Mouse (Mus musculus): ENCODE measurements around the gene Slc35c1. TPM values are rescaled to one million over a fixed set of nuclear protein-coding genes. Genes with fewer than 3 reads are reported as not detected.
"Not testable (repeated sequence)": the region's sequence is repeated elsewhere in the genome, so short reads cannot be mapped to it uniquely, and the experiment has no call there.

Slc35c1 gene
- polyA plus RNA-seq, 1 experiment from 2014 or later = 12.8 TPM

DNA sequence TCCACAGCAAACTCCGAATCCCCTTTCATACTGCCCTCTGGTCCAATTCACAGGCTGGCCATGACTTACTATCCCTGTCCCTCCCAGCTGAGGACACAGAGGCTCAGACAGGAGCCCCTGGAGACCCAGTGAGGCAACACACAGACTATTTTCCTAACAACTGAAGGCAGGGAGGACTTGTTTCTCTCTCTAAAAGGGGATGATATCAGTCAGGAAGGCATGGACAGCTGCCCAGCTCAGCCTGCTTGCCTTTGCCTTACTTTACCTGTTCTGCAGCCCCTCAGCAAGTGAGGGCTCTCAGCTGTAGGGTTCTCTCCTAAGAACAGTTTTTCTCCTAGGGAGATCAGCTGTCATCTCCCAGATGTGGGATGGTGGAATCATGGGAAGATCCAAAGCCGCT, 26.6 kb upstream of the Slc35c1 start:
- 66% methylated on average over 2 of the region's 2 CpGs for WGBS
- no peak for DNase-seq (ENCODE audit: low spot score)

DNA sequence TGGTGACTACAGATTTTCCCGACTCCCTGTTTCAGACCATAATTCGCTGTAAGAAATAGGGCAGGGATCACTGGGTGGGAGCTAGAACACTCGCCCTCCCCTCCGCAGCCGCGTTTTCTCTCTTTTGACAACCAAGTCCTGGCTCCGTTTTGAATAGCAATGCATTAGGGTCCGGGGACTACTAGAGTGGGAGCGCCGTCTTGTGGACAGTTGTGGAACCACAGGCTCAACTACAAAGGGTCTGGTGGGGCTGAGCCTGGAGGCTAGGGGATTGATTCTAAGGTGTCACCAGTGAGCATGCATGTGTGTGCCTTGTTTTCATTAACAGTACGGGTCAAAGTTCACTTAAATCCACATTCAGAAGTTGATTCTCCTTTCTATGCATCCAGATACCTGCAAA, 26.1 kb upstream of the Slc35c1 start:
- WGBS = 2% methylated on average over 11 of the region's 11 CpGs
- DNase-seq (ENCODE audit: low spot score) = peak; percentile 88
- H3K27me3 ChIP-seq (ENCODE audit: low read depth, poor library complexity, severe bottlenecking) = peaks cover 55% of the 10 kb centered on the region
- peaks cover 31% of the 10 kb centered on the region for H3K4me1 ChIP-seq
- H3K27ac ChIP-seq (replicated peaks) = no peak overlapping the region
- no peaks in the 10 kb centered on the region for H3K9me3 ChIP-seq (replicated peaks)
- H3K36me3 ChIP-seq = no peaks in the 10 kb centered on the region
- H3K4me3 ChIP-seq = peak overlapping the region; percentile 23; the same call in 1 of the 2 replicates

More for the DNA sequence above, 26.6 kb upstream of the Slc35c1 start:
- Histone ChIP-seq H3K9me3 (replicated peaks) (no peaks in the 10 kb centered on the region), H3K4me3 (no peak overlapping the region), H3K27me3 (ENCODE audit: low read depth, poor library complexity, severe bottlenecking) (peaks cover 55% of the 10 kb centered on the region), H3K4me1 (peaks cover 31% of the 10 kb centered on the region), H3K27ac (replicated peaks) (no peak overlapping the region), H3K36me3 (no peaks in the 10 kb centered on the region)

DNA sequence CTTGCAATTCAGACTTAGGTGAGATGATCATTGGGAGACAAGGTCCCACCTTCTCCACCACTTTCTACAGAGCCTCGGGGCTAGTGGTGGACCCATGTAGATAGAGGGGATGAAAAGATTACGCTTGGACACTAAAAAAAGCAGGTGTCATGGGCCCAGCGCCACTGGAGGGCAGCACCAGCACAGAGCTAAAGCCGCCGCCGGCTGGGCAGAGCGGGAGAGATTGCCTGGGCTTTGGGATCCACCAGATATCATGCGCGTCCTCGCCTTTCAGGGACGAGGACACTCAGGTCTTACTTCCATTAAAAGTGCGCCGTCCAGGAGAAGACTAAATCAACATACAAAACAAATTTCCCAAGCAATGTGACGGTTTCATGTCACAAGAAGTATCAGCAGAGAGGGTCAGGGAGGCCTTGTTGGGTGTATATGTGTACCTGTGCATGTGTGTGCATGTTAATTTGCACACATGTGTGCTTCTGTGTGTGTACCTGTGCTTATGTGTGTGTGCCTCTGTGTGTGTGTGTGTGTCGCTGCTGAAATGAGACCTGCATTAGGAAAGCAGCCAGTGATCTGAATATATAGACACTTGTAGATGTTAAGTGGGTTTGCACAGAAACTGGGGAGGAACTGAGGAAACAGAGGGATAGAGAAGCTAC, 25.4 kb upstream of the Slc35c1 start:
- Histone ChIP-seq H3K9me3 (replicated peaks) (no peaks in the 10 kb centered on the region), H3K4me1 (peaks cover 31% of the 10 kb centered on the region), H3K27me3 (ENCODE audit: low read depth, poor library complexity, severe bottlenecking) (peaks cover 55% of the 10 kb centered on the region), H3K27ac (replicated peaks) (no peak overlapping the region), H3K36me3 (no peaks in the 10 kb centered on the region), H3K4me3 (peak overlapping the region; percentile 23; the same call in 1 of the 2 replicates)
- WGBS = 5% methylated on average over 15 of the region's 15 CpGs
- peak; percentile 81 for DNase-seq (ENCODE audit: low spot score)

DNA sequence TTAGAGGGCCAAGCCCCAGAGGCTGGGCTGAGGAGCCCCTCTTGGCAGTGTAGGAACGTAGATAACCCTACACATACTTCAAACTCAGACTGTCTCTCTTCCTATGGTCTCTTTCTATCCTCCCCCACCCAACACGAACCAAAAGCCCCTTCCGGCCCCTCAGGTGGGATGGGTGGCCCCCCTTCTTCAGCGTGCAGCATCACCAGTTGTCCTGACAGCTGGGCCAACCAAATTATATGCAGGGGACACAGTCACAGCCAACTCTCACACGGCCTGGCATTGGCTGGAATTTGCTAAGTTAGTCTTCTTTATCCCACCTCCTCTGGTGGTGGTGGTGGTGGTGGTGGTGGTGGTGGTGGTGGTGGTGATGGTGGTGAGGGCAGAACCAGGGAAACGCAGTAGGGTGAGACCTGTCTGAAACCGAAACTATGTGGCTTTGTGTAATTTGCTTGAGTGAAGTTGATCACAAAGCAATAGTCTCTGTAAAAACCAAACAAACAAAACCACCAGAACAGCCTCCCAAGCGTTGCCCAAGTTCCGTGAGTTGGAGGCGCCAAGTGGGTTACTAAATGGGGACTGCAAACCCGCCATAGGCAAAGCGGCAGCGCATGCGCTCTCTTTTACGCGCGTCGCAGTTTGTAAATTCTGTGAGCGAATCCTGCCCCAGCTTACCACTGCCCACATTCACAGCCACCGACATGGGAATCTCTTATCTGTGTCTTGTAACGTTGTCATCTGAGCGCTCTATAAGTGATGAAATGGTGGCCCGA, 24.1 kb upstream of the Slc35c1 start:
- H3K4me3 ChIP-seq = peak overlapping the region; percentile 38
- 38% methylated on average over 23 of the region's 23 CpGs for WGBS

DNA sequence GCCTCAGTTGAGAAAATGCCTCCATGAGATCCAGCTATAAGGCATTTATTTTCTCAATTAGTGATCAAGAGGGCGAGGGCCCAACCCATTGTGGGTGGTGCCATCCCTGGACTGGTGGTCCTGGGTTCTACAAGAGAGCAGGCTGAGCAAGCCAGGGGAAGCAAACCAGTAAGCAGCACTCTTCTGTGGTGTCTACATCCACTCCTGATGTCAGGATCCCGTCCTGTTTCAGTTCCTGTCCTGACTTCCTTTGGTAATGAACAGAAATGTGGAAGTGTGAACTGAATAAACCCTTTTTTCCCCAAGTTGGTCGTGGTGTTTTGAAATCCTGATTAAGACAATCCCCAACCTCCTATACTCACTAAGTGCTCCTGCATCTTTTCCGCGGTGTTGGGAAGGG, 23.2 kb upstream of the Slc35c1 start:
- H3K4me3 ChIP-seq = no peak overlapping the region
- no peak overlapping the region for H3K27ac ChIP-seq (replicated peaks)
- peaks cover 55% of the 10 kb centered on the region for H3K27me3 ChIP-seq (ENCODE audit: low read depth, poor library complexity, severe bottlenecking)
- no peak for DNase-seq (ENCODE audit: low spot score)
- WGBS = 60% methylated on average over 5 of the region's 5 CpGs
- peaks cover 31% of the 10 kb centered on the region for H3K4me1 ChIP-seq
- no peaks in the 10 kb centered on the region for H3K9me3 ChIP-seq (replicated peaks)
- no peaks in the 10 kb centered on the region for H3K36me3 ChIP-seq

More for the DNA sequence above, 24.1 kb upstream of the Slc35c1 start:
- no peaks in the 10 kb centered on the region for H3K36me3 ChIP-seq
- H3K27ac ChIP-seq (replicated peaks) = no peak overlapping the region
- no peak for DNase-seq (ENCODE audit: low spot score)
- H3K4me1 ChIP-seq = peaks cover 31% of the 10 kb centered on the region
- no peaks in the 10 kb centered on the region for H3K9me3 ChIP-seq (replicated peaks)
- peaks cover 55% of the 10 kb centered on the region for H3K27me3 ChIP-seq (ENCODE audit: low read depth, poor library complexity, severe bottlenecking)

DNA sequence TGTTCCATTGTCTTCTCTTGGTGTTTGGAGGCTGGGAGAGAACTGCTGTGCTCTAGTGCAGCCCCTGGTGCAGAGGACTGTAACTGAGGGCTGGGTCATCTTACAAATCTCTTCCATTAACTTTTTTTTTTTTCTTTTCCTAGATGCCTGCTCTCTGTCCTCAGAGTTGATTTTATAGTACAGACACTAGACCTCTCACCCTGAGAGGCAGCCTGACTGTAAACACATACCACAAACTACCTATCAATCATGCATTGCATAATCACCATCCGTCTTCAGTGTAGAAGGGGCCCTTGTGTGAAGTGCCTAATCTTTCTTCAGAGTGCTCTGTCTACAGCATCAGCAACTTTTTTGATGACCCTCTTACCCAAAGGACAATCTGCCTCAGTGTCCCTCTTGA, 22.2 kb upstream of the Slc35c1 start:
- Histone ChIP-seq H3K4me3 (no peak overlapping the region), H3K9me3 (replicated peaks) (no peaks in the 10 kb centered on the region), H3K27ac (replicated peaks) (no peak overlapping the region), H3K36me3 (no peaks in the 10 kb centered on the region), H3K27me3 (ENCODE audit: low read depth, poor library complexity, severe bottlenecking) (peaks cover 53% of the 10 kb centered on the region), H3K4me1 (peaks cover 28% of the 10 kb centered on the region)
- 73% methylated on average over 1 of the region's 1 CpGs for WGBS
- no peak for DNase-seq (ENCODE audit: low spot score)

DNA sequence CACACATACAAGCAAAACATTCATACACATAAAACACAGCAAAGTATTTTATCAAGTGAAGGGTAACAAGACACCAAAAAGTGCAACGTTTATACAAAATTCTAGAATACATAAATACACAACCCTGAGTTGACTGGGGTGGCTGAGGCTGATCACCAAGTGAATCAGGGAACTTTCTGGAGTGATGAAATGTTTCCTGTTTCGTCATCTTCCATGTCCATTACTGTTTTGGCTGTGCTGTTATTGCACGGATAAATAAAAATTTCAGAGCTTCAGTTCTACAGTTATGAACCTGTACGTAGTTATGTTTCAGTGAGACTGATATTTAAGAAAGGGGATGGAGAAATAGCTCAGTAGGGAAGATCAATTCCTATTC, 18.0 kb upstream of the Slc35c1 start:
- 89% methylated on average over 4 of the region's 4 CpGs for WGBS
- no peak overlapping the region for H3K27ac ChIP-seq (replicated peaks)
- H3K36me3 ChIP-seq = no peaks in the 10 kb centered on the region
- H3K27me3 ChIP-seq (ENCODE audit: low read depth, poor library complexity, severe bottlenecking) = peaks cover 15% of the 10 kb centered on the region
- H3K4me1 ChIP-seq = no peaks in the 10 kb centered on the region
- no peaks in the 10 kb centered on the region for H3K9me3 ChIP-seq (replicated peaks)
- H3K4me3 ChIP-seq = no peak overlapping the region
- no peak for DNase-seq (ENCODE audit: low spot score)

DNA sequence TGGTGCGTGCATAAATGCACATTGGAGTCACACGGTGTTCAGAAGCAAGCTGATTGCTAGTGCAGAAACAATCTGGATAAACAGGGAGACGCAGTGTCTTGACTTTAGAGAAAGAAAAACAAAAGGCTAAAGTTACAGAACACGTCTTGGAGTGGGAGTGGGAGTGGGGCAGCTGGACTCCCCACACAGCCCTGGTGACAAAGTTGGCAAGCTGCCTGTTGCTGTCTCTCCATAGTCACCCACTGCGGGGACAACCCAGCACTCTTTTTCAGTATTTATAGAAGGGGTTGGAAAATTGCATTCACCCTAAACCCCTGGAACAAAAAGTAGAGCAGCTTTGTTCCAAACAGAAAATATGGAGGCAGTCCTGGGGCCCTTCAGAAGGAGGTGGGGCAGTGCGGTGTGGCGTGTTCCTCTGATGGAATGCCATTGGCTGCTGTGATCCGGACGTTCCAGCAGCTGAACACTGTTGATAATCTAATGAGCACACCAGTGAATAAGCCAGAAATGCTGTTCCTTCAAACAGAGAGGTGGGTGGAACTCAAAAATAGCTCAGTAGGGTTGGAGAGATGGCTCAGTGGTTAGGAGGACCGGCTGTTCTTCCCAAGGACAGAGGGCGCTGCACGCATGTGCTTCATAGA, 17.5 kb upstream of the Slc35c1 start:
- Histone ChIP-seq H3K4me1 (no peaks in the 10 kb centered on the region), H3K36me3 (no peaks in the 10 kb centered on the region), H3K27me3 (ENCODE audit: low read depth, poor library complexity, severe bottlenecking) (peaks cover 10% of the 10 kb centered on the region), H3K9me3 (replicated peaks) (no peaks in the 10 kb centered on the region), H3K4me3 (no peak overlapping the region), H3K27ac (replicated peaks) (no peak overlapping the region)
- WGBS = 88% methylated on average over 12 of the region's 12 CpGs
- DNase-seq (ENCODE audit: low spot score) = no peak

DNA sequence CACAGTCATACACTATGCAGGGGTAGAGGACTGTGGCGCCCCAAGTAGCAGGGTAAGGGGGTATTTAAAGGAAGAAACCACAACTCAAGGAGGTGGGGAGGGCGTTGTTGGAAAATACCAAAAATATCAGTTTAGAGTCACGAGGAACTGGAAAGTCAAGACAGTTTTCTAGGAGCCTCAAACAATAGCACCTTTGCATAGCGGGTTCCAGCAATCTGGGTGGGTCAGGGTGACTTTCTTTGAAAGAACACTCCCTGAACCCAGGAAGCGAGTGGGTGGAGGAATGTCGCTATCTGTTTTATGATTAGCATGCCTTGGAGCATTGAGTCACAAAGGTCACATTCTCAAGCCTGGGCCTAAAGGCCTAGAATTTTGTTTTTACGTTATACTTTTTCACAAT, 16.2 kb upstream of the Slc35c1 start:
- not testable (repeated sequence) for H3K9me3 ChIP-seq (replicated peaks); H3K27me3 ChIP-seq (ENCODE audit: low read depth, poor library complexity, severe bottlenecking); H3K36me3 ChIP-seq; H3K4me1 ChIP-seq; H3K4me3 ChIP-seq; H3K27ac ChIP-seq (replicated peaks); DNase-seq (ENCODE audit: low spot score)
- WGBS = 85% methylated on average over 7 of the region's 7 CpGs

DNA sequence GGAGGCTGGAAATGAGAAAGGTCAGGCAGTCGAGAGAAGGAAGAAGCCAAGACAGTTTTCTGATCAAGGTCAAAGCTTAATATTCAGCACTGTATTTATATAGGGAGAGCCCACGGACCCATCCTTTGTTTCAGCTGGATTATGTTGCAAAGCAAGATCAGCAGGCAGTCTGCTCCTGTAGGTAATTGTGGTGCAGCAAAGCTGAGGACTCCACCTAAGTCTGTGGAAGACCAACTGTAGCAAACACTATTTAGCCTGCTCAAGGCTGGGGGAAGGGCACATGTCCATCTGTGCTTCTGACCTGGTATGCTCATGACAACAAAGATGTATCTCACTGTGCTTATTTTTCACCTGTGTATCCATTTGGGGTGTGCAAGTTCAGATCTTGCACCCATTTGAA, 15.4 kb upstream of the Slc35c1 start:
- Histone ChIP-seq H3K9me3 (replicated peaks) (no peaks in the 10 kb centered on the region), H3K4me3 (no peak overlapping the region), H3K4me1 (no peaks in the 10 kb centered on the region), H3K36me3 (no peaks in the 10 kb centered on the region), H3K27ac (replicated peaks) (no peak overlapping the region), H3K27me3 (ENCODE audit: low read depth, poor library complexity, severe bottlenecking) (no peaks in the 10 kb centered on the region)
- WGBS = 63% methylated on average over 2 of the region's 2 CpGs
- DNase-seq (ENCODE audit: low spot score) = no peak

DNA sequence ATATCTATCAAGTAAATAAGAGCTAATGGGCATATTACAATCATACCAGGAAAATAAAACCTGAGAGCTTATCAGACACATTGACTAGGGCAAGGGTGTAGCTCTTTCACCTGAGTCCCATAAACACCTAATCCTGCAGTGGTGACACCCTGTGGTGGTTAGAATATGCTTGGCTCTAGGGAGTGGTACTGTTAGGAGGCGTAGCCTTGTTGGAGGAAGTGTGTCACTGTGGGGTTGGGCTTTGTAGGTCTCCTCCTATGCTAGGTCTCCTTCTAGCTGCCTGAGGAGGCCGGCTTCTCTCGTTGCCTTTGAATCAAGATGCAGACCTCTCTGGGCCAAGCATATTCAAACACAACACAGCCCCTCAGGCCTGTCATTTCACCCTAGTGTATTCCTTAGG, 14.6 kb upstream of the Slc35c1 start:
- H3K36me3 ChIP-seq = no peaks in the 10 kb centered on the region
- DNase-seq (ENCODE audit: low spot score) = no peak
- no peaks in the 10 kb centered on the region for H3K4me1 ChIP-seq
- 91% methylated on average over 3 of the region's 3 CpGs for WGBS
- H3K27me3 ChIP-seq (ENCODE audit: low read depth, poor library complexity, severe bottlenecking) = no peaks in the 10 kb centered on the region
- H3K9me3 ChIP-seq (replicated peaks) = no peaks in the 10 kb centered on the region
- H3K4me3 ChIP-seq = no peak overlapping the region
- no peak overlapping the region for H3K27ac ChIP-seq (replicated peaks)

DNA sequence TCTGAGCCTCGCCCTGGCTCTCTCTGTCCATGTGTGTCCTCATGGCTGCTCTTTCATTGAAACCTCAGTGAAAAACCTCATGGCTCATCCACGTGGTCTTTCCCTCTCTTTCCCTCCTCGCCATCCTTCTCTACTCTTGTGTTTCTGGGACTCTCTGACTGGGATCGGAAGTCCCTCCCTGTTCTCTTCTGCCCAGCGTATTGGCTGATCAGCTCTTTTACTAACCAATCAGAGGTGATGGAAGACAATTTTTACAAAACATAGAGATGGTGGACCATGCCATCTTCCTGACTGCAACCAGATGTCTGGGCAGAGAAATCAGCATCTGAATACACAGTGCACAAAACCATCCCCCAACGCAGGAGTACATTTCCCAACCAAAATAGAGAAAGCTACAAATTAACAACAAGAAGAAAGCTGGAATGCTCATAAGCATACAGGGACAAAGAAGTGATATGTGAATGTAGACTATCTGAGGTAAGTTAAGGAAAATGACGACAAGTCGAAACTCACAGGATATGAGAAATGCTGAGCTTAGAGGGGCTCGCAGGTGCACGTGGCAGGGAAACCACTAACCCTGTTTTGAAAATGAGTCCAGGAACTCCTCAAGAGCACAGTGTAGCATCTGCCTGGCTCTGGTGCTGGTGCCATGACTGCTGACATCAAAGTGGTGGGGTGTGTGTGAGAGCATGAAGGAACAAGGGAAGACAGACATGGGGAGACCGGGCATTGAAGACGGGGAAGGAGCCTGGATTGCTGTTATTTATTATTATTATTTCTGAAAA, 11.7 kb upstream of the Slc35c1 start:
- WGBS = 84% methylated on average over 12 of the region's 12 CpGs
- no peaks in the 10 kb centered on the region for H3K27me3 ChIP-seq (ENCODE audit: low read depth, poor library complexity, severe bottlenecking)
- H3K4me3 ChIP-seq = no peak overlapping the region
- no peaks in the 10 kb centered on the region for H3K9me3 ChIP-seq (replicated peaks)
- no peak overlapping the region for H3K27ac ChIP-seq (replicated peaks)
- H3K4me1 ChIP-seq = no peaks in the 10 kb centered on the region
- no peaks in the 10 kb centered on the region for H3K36me3 ChIP-seq
- no peak for DNase-seq (ENCODE audit: low spot score)
